Mouse (Mus musculus) lung, embryonic 16.5 days (tissue): ENCODE measurements around the gene Rpgrip1l. TPM values are rescaled to one million over a fixed set of nuclear protein-coding genes. Genes with fewer than 3 reads are reported as not detected.
A peak's percentile ranks its signal among the peaks of the same experiment; 100 is the strongest.

Source experiments
- ATAC-seq: fragments of 200-750 bp; cut with Nextera tagmentation; 2 replicates; pipeline ENCODE4 v1.8.0; 2017; ENCODE audit warnings: low read depth, mild to moderate bottlenecking, moderate library complexity
- H3K27ac ChIP-seq: fragments of 300-500 bp; sonication (generic); 2 replicates; pipeline ENCODE4 v1.5.1; 2014; ENCODE audit warnings: mild to moderate bottlenecking, control low read depth, low read length
- H3K27me3 ChIP-seq: fragments of 300-500 bp; sonication (generic); 2 replicates; pipeline ENCODE4 v1.6.1; 2014; ENCODE audit warnings: low read depth, low read length, mixed read lengths; ENCODE audit not compliant: control insufficient read depth, insufficient read depth
- H3K36me3 ChIP-seq: fragments of 300-500 bp; sonication (generic); 2 replicates; pipeline ENCODE4 v1.6.1; 2014; ENCODE audit warnings: low read length; ENCODE audit not compliant: control insufficient read depth, insufficient read depth
- H3K4me1 ChIP-seq: fragments of 300-500 bp; sonication (generic); replicated peaks from 2 replicates; pipeline ENCODE4 v1.6.1; 2014; ENCODE audit warnings: low read length, mixed read lengths; ENCODE audit not compliant: control insufficient read depth, insufficient read depth
- H3K4me2 ChIP-seq: fragments of 300-500 bp; sonication (generic); 2 replicates; pipeline ENCODE4 v1.6.1; 2014; ENCODE audit warnings: low read depth, low read length, control low read depth
- H3K4me3 ChIP-seq: fragments of 300-500 bp; sonication (generic); 2 replicates; pipeline ENCODE4 v1.5.1; 2014; ENCODE audit warnings: mild to moderate bottlenecking, low read length, control low read depth
- H3K9ac ChIP-seq: fragments of 300-500 bp; sonication (generic); 2 replicates; pipeline ENCODE4 v1.6.1; 2014; ENCODE audit warnings: low read length, control low read depth
- H3K9me3 ChIP-seq: fragments of 300-500 bp; sonication (generic); 2 replicates; pipeline ENCODE4 v1.6.1; 2016; ENCODE audit warnings: low read length; ENCODE audit not compliant: control insufficient read depth
- WGBS: fragments of 180-500 bp; shearing (Covaris S2); extraction: QIAGEN DNeasy Blood & Tissue Kit; methylation state at CpG from one replicate; pipeline ENCODE4 v1.1.7; 2014; 5-methylcytosine and 5-hydroxymethylcytosine counted together
- polyA plus RNA-seq: library from polyadenylated mRNA; unstranded; fragments of >200 nt; fragmentation: Nextera tagmentation; extraction: Ambion mirVana; gene quantifications from 2 replicates; pipeline ENCODE4 v1.2.1, GENCODE M21; 2015

The Rpgrip1l gene
- polyA plus RNA-seq, 1 experiment from 2014 or later: 12.9 TPM

DNA sequence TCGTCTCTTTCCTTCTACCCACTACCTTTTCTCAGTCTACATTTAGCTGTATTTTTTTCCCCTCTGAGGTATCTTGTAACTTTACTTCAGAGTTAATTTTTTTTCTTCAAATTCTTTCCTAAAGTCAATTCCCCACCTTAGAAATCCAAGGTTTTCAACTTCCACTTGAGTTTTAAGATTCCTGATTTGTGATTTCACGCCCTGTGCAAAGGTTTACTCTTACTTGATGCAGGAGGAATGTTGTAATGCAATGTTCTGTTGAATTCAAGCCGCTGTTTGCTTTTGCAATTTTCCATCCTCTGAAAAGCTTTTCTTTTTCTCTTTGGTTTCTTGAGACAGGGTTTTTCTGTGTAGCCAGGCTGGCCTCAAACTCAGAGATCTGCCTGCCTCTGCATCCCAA lies 103.4 kb downstream of the Rpgrip1l start:
- ATAC-seq: peak; percentile 77
- Histone ChIP-seq H3K36me3 (no peaks in the 10 kb centered on the region), H3K4me1 (peaks cover 3% of the 10 kb centered on the region; the same call in 1 of the 2 replicates), H3K27ac (peak overlapping the region; percentile 92), H3K9me3 (no peaks in the 10 kb centered on the region), H3K9ac (no peak overlapping the region), H3K4me3 (no peak overlapping the region), H3K27me3 (no peaks in the 10 kb centered on the region), H3K4me2 (peak overlapping the region; percentile 37; the same call in 1 of the 2 replicates)
- 50% methylated on average over 3 of the region's 3 CpGs for WGBS

GRCm38 (mm10) chr8:91207676-91208075 lies 105.4 kb downstream of the Rpgrip1l start:
- no peak for ATAC-seq
- WGBS: 37% methylated on average over 2 of the region's 2 CpGs

GRCm38 (mm10) chr8:91205897-91206296 lies 107.2 kb downstream of the Rpgrip1l start:
- Histone ChIP-seq H3K9me3 (no peaks in the 10 kb centered on the region), H3K27me3 (no peaks in the 10 kb centered on the region), H3K27ac (no peak overlapping the region), H3K9ac (no peak overlapping the region), H3K4me1 (peaks cover 3% of the 10 kb centered on the region; the same call in 1 of the 2 replicates), H3K4me2 (no peak overlapping the region), H3K4me3 (no peak overlapping the region), H3K36me3 (no peaks in the 10 kb centered on the region)
- no peak for ATAC-seq
- WGBS: 75% methylated on average over 6 of the region's 6 CpGs

More at GRCm38 (mm10) chr8:91207676-91208075, 105.4 kb downstream of the Rpgrip1l start:
- Histone ChIP-seq H3K36me3 (no peaks in the 10 kb centered on the region), H3K4me3 (no peak overlapping the region), H3K27ac (no peak overlapping the region), H3K4me2 (no peak overlapping the region), H3K9me3 (no peaks in the 10 kb centered on the region), H3K4me1 (peaks cover 3% of the 10 kb centered on the region; the same call in 1 of the 2 replicates), H3K27me3 (no peaks in the 10 kb centered on the region), H3K9ac (no peak overlapping the region)

- Histone ChIP-seq H3K4me1 (no peaks in the 10 kb centered on the region; the same call in 1 of the 2 replicates), H3K27me3 (no peaks in the 10 kb centered on the region), H3K4me3 (no peak overlapping the region), H3K9me3 (no peaks in the 10 kb centered on the region), H3K36me3 (no peaks in the 10 kb centered on the region), H3K27ac (no peak overlapping the region), H3K4me2 (no peak overlapping the region), H3K9ac (no peak overlapping the region)
- WGBS: 65% methylated on average over 2 of the region's 2 CpGs
- ATAC-seq: no peak
These were observed 111.9 kb downstream of the Rpgrip1l start for GRCm38 (mm10) chr8:91201184-91201583.

GRCm38 (mm10) chr8:91199876-91200275 lies 113.2 kb downstream of the Rpgrip1l start, which contains the start of gene Aktip:
TSS of gene Aktip (minus strand) at chr8:91199976.
- Histone ChIP-seq H3K27ac (no peak within 1 kb of the TSS), H3K9ac (no peak within 1 kb of the TSS), H3K4me2 (no peak within 1 kb of the TSS), H3K27me3 (no peaks in the 10 kb centered on the region), H3K9me3 (no peaks in the 10 kb centered on the region), H3K4me1 (no peaks in the 10 kb centered on the region; the same call in 1 of the 2 replicates), H3K36me3 (no peaks in the 10 kb centered on the region), H3K4me3 (no peak within 1 kb of the TSS)
- WGBS: 92% methylated on average over 7 of the region's 7 CpGs
- no peak for ATAC-seq

GRCm38 (mm10) chr8:91198036-91198435 lies 115.0 kb downstream of the Rpgrip1l start:
- peak; percentile 45; the same call in 1 of the 2 replicates for ATAC-seq

GRCm38 (mm10) chr8:91197233-91197632 lies 115.8 kb downstream of the Rpgrip1l start:
- Histone ChIP-seq H3K9me3 (no peaks in the 10 kb centered on the region), H3K27me3 (no peaks in the 10 kb centered on the region)
- no peak for ATAC-seq

More at GRCm38 (mm10) chr8:91198036-91198435, 115.0 kb downstream of the Rpgrip1l start:
- Histone ChIP-seq H3K9me3 (no peaks in the 10 kb centered on the region), H3K4me1 (no peaks in the 10 kb centered on the region; the same call in 1 of the 2 replicates), H3K4me2 (no peak overlapping the region), H3K27ac (no peak overlapping the region), H3K4me3 (no peak overlapping the region), H3K9ac (no peak overlapping the region), H3K36me3 (no peaks in the 10 kb centered on the region), H3K27me3 (no peaks in the 10 kb centered on the region)
- WGBS: 22% methylated on average over 3 of the region's 3 CpGs

GRCm38 (mm10) chr8:91196661-91197060 lies 116.4 kb downstream of the Rpgrip1l start:
- Histone ChIP-seq H3K36me3 (no peaks in the 10 kb centered on the region), H3K4me3 (no peak overlapping the region), H3K27me3 (no peaks in the 10 kb centered on the region), H3K4me2 (no peak overlapping the region), H3K9me3 (no peaks in the 10 kb centered on the region), H3K27ac (no peak overlapping the region), H3K9ac (no peak overlapping the region), H3K4me1 (no peaks in the 10 kb centered on the region; the same call in 1 of the 2 replicates)
- WGBS: 79% methylated on average over 12 of the region's 12 CpGs
- ATAC-seq: no peak

More at GRCm38 (mm10) chr8:91197233-91197632, 115.8 kb downstream of the Rpgrip1l start:
- Histone ChIP-seq H3K4me3 (no peak overlapping the region), H3K4me1 (no peaks in the 10 kb centered on the region; the same call in 1 of the 2 replicates), H3K4me2 (no peak overlapping the region), H3K36me3 (no peaks in the 10 kb centered on the region), H3K27ac (no peak overlapping the region), H3K9ac (no peak overlapping the region)
- 75% methylated on average over 5 of the region's 5 CpGs for WGBS

DNA sequence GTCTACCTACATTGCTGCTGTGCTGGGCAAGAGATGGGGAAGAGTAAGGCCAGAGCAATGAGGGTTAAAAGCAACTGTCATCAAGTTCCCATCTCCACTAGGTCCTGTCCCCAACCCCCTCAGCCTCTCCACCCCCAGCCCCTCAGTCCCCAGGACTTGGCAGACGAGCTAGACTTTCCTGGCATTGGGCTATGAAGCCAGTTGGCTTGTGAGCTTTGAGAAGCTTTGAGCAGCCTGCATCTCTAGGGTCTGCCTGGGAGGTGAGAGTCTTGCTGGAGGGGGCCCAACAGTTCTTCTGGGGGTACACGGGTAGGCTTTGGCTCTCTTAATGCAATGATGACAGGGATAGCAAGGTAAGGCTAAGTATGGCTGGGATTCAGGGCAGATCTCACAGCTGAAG lies 119.0 kb downstream of the Rpgrip1l start:
- Histone ChIP-seq H3K27me3 (peaks cover 11% of the 10 kb centered on the region), H3K9me3 (no peaks in the 10 kb centered on the region), H3K4me3 (no peak overlapping the region), H3K36me3 (no peaks in the 10 kb centered on the region), H3K4me1 (peaks cover 4% of the 10 kb centered on the region; the same call in 1 of the 2 replicates), H3K4me2 (no peak overlapping the region), H3K27ac (no peak overlapping the region), H3K9ac (no peak overlapping the region)
- WGBS: 78% methylated on average over 2 of the region's 2 CpGs
- ATAC-seq: no peak
